Mouse (Mus musculus): Measurements from ENCODE around the gene Klk1b11. TPM values are rescaled to one million over a fixed set of nuclear protein-coding genes. Genes with fewer than 3 reads are reported as not detected.
"Not testable (repeated sequence)": the region's sequence is repeated elsewhere in the genome, so short reads cannot be mapped to it uniquely, and the experiment has no call there.

Klk1b11 gene
- not detected in 2 replicates for polyA plus RNA-seq (2014; fragmentation: Nextera tagmentation; extraction: Ambion mirVana)

- H3K36me3 ChIP-seq (ENCODE audit: control insufficient read depth, insufficient read depth, low read length); H3K4me2 ChIP-seq (ENCODE audit: low read depth, low read length); H3K27me3 ChIP-seq (ENCODE audit: control insufficient read depth, insufficient read depth, low read length); H3K4me1 ChIP-seq (ENCODE audit: control insufficient read depth, insufficient read depth, low read length); H3K4me3 ChIP-seq (ENCODE audit: low read depth, low read length); H3K9me3 ChIP-seq (ENCODE audit: control insufficient read depth, low read length); H3K9ac ChIP-seq (replicated peaks; ENCODE audit: low read depth, low read length); ATAC-seq (ENCODE audit: low read depth); H3K27ac ChIP-seq (ENCODE audit: low read depth, low read length): not testable (repeated sequence)
- WGBS, result 86% methylated on average over 4 of the region's 4 CpGs
These were observed at the start of gene Klk1b11 for GRCm38 (mm10) chr7:43995577-43995976. Gene Klk1b11 (plus strand): TSS chr7:43995877.

GRCm38 (mm10) chr7:43950364-43950763 lies 45.3 kb upstream of the Klk1b11 start, which contains the start of gene Klk1b8:
Gene Klk1b8 (plus strand): TSS chr7:43950664.
- whole genome bisulfite sequencing, result 76% methylated on average over 2 of the region's 2 CpGs

GRCm38 (mm10) chr7:43952703-43953102 lies 43.0 kb upstream of the Klk1b11 start:
- Histone ChIP-seq H3K4me1 (ENCODE audit: control insufficient read depth, insufficient read depth, low read length) (no peaks in the 10 kb centered on the region), H3K36me3 (ENCODE audit: control insufficient read depth, insufficient read depth, low read length) (no peaks in the 10 kb centered on the region), H3K4me3 (ENCODE audit: low read depth, low read length) (no peak overlapping the region), H3K9ac (replicated peaks; ENCODE audit: low read depth, low read length) (no peak overlapping the region), H3K4me2 (ENCODE audit: low read depth, low read length) (no peak overlapping the region), H3K27me3 (ENCODE audit: control insufficient read depth, insufficient read depth, low read length) (no peaks in the 10 kb centered on the region), H3K27ac (ENCODE audit: low read depth, low read length) (no peak overlapping the region), H3K9me3 (ENCODE audit: control insufficient read depth, low read length) (no peaks in the 10 kb centered on the region)
- no peak for ATAC-seq (ENCODE audit: low read depth)
- WGBS, result 66% methylated on average over 4 of the region's 4 CpGs

More at GRCm38 (mm10) chr7:43950364-43950763, 45.3 kb upstream of the Klk1b11 start, which contains the start of gene Klk1b8:
- no peak within 1 kb of the TSS for H3K27ac ChIP-seq (ENCODE audit: low read depth, low read length)
- H3K9me3 ChIP-seq (ENCODE audit: control insufficient read depth, low read length), result no peaks in the 10 kb centered on the region
- no peaks in the 10 kb centered on the region for H3K36me3 ChIP-seq (ENCODE audit: control insufficient read depth, insufficient read depth, low read length)
- no peaks in the 10 kb centered on the region for H3K4me1 ChIP-seq (ENCODE audit: control insufficient read depth, insufficient read depth, low read length)
- H3K9ac ChIP-seq (replicated peaks; ENCODE audit: low read depth, low read length), result no peak within 1 kb of the TSS
- no peaks in the 10 kb centered on the region for H3K27me3 ChIP-seq (ENCODE audit: control insufficient read depth, insufficient read depth, low read length)
- H3K4me2 ChIP-seq (ENCODE audit: low read depth, low read length), result no peak within 1 kb of the TSS
- no peak for ATAC-seq (ENCODE audit: low read depth)
- no peak within 1 kb of the TSS for H3K4me3 ChIP-seq (ENCODE audit: low read depth, low read length)

GRCm38 (mm10) chr7:43966451-43966850 lies 29.2 kb upstream of the Klk1b11 start, which contains the start of gene Klk1b1:
Gene Klk1b1 (plus strand): TSS chr7:43966751.
- WGBS, result 74% methylated on average over 3 of the region's 3 CpGs
- Histone ChIP-seq H3K36me3 (ENCODE audit: control insufficient read depth, insufficient read depth, low read length) (no peaks in the 10 kb centered on the region), H3K4me2 (ENCODE audit: low read depth, low read length) (no peak within 1 kb of the TSS), H3K4me1 (ENCODE audit: control insufficient read depth, insufficient read depth, low read length) (no peaks in the 10 kb centered on the region), H3K4me3 (ENCODE audit: low read depth, low read length) (no peak within 1 kb of the TSS), H3K9ac (replicated peaks; ENCODE audit: low read depth, low read length) (no peak within 1 kb of the TSS), H3K27ac (ENCODE audit: low read depth, low read length) (no peak within 1 kb of the TSS), H3K9me3 (ENCODE audit: control insufficient read depth, low read length) (no peaks in the 10 kb centered on the region), H3K27me3 (ENCODE audit: control insufficient read depth, insufficient read depth, low read length) (no peaks in the 10 kb centered on the region)
- ATAC-seq (ENCODE audit: low read depth), result no peak

GRCm38 (mm10) chr7:43967058-43967457 lies 28.6 kb upstream of the Klk1b11 start:
- 86% methylated on average over 3 of the region's 3 CpGs for WGBS
- Histone ChIP-seq H3K9ac (replicated peaks; ENCODE audit: low read depth, low read length) (no peak overlapping the region), H3K27ac (ENCODE audit: low read depth, low read length) (no peak overlapping the region), H3K4me1 (ENCODE audit: control insufficient read depth, insufficient read depth, low read length) (no peaks in the 10 kb centered on the region), H3K9me3 (ENCODE audit: control insufficient read depth, low read length) (no peaks in the 10 kb centered on the region), H3K27me3 (ENCODE audit: control insufficient read depth, insufficient read depth, low read length) (no peaks in the 10 kb centered on the region), H3K4me3 (ENCODE audit: low read depth, low read length) (no peak overlapping the region), H3K4me2 (ENCODE audit: low read depth, low read length) (no peak overlapping the region), H3K36me3 (ENCODE audit: control insufficient read depth, insufficient read depth, low read length) (no peaks in the 10 kb centered on the region)
- ATAC-seq (ENCODE audit: low read depth), result no peak

GRCm38 (mm10) chr7:43967612-43968011 lies 28.1 kb upstream of the Klk1b11 start:
- no peak for ATAC-seq (ENCODE audit: low read depth)
- no peak overlapping the region for H3K4me2 ChIP-seq (ENCODE audit: low read depth, low read length)
- no peaks in the 10 kb centered on the region for H3K36me3 ChIP-seq (ENCODE audit: control insufficient read depth, insufficient read depth, low read length)
- no peak overlapping the region for H3K27ac ChIP-seq (ENCODE audit: low read depth, low read length)
- 87% methylated on average over 2 of the region's 2 CpGs for WGBS
- H3K27me3 ChIP-seq (ENCODE audit: control insufficient read depth, insufficient read depth, low read length), result no peaks in the 10 kb centered on the region
- no peaks in the 10 kb centered on the region for H3K4me1 ChIP-seq (ENCODE audit: control insufficient read depth, insufficient read depth, low read length)
- no peak overlapping the region for H3K9ac ChIP-seq (replicated peaks; ENCODE audit: low read depth, low read length)
- H3K9me3 ChIP-seq (ENCODE audit: control insufficient read depth, low read length), result no peaks in the 10 kb centered on the region
- H3K4me3 ChIP-seq (ENCODE audit: low read depth, low read length), result no peak overlapping the region

GRCm38 (mm10) chr7:43975761-43976160 lies 19.9 kb upstream of the Klk1b11 start, which contains the start of gene Klk1b9:
Gene Klk1b9 (plus strand): TSS chr7:43976061.
- H3K36me3 ChIP-seq (ENCODE audit: control insufficient read depth, insufficient read depth, low read length); ATAC-seq (ENCODE audit: low read depth); H3K9me3 ChIP-seq (ENCODE audit: control insufficient read depth, low read length): not testable (repeated sequence)

GRCm38 (mm10) chr7:43985657-43986056 lies 10.0 kb upstream of the Klk1b11 start:
- no peaks in the 10 kb centered on the region for H3K9me3 ChIP-seq (ENCODE audit: control insufficient read depth, low read length)

More at GRCm38 (mm10) chr7:43975761-43976160, 19.9 kb upstream of the Klk1b11 start, which contains the start of gene Klk1b9:
- not testable (repeated sequence) for H3K4me2 ChIP-seq (ENCODE audit: low read depth, low read length); H3K27ac ChIP-seq (ENCODE audit: low read depth, low read length); H3K4me3 ChIP-seq (ENCODE audit: low read depth, low read length); H3K9ac ChIP-seq (replicated peaks; ENCODE audit: low read depth, low read length); H3K27me3 ChIP-seq (ENCODE audit: control insufficient read depth, insufficient read depth, low read length); H3K4me1 ChIP-seq (ENCODE audit: control insufficient read depth, insufficient read depth, low read length)
- 82% methylated on average over 1 of the region's 1 CpGs for WGBS

GRCm38 (mm10) chr7:43994821-43995220 lies 856 bp upstream of the Klk1b11 start:
- H3K4me1 ChIP-seq (ENCODE audit: control insufficient read depth, insufficient read depth, low read length); H3K9me3 ChIP-seq (ENCODE audit: control insufficient read depth, low read length); H3K27me3 ChIP-seq (ENCODE audit: control insufficient read depth, insufficient read depth, low read length); H3K4me2 ChIP-seq (ENCODE audit: low read depth, low read length); H3K4me3 ChIP-seq (ENCODE audit: low read depth, low read length); H3K27ac ChIP-seq (ENCODE audit: low read depth, low read length); H3K9ac ChIP-seq (replicated peaks; ENCODE audit: low read depth, low read length); ATAC-seq (ENCODE audit: low read depth); H3K36me3 ChIP-seq (ENCODE audit: control insufficient read depth, insufficient read depth, low read length): not testable (repeated sequence)
- WGBS, result 86% methylated on average over 1 of the region's 1 CpGs

More at GRCm38 (mm10) chr7:43985657-43986056, 10.0 kb upstream of the Klk1b11 start:
- ATAC-seq (ENCODE audit: low read depth), result no peak
- Histone ChIP-seq H3K36me3 (ENCODE audit: control insufficient read depth, insufficient read depth, low read length) (no peaks in the 10 kb centered on the region), H3K4me2 (ENCODE audit: low read depth, low read length) (no peak overlapping the region), H3K27ac (ENCODE audit: low read depth, low read length) (no peak overlapping the region), H3K4me3 (ENCODE audit: low read depth, low read length) (no peak overlapping the region), H3K9ac (replicated peaks; ENCODE audit: low read depth, low read length) (no peak overlapping the region), H3K4me1 (ENCODE audit: control insufficient read depth, insufficient read depth, low read length) (no peaks in the 10 kb centered on the region), H3K27me3 (ENCODE audit: control insufficient read depth, insufficient read depth, low read length) (no peaks in the 10 kb centered on the region)

All from neural tube, embryonic 14.5 days (tissue).